Mouse (Mus musculus) left cerebral cortex, postnatal 14 days (tissue): ENCODE results near the gene Vmn1r143. TPM values are rescaled to one million over a fixed set of nuclear protein-coding genes. Genes with fewer than 3 reads are reported as not detected.
"Not testable (repeated sequence)": the region's sequence is repeated elsewhere in the genome, so short reads cannot be mapped to it uniquely, and the experiment has no call there.

Experiments used
- DNase-seq, 2 experiments: peaks; one replicate each; pipeline ENCODE4 v3.0.0; 2021 to 2022; ENCODE audit warnings: low spot score in 2 of 2, mixed read lengths in 1 of 2
- intact Hi-C: fragments of 180-260 bp; cut with DNase I; formaldehyde crosslinking; loops from one replicate; pipeline ENCODE4 v1.15.1; 2025
- long read RNA-seq, 2 experiments: library from polyadenylated mRNA; stranded (forward); transcript quantifications; one replicate each; pipeline ENCODE4 v2.0.0; 2021
- total RNA-seq, 2 experiments: library from RNA; stranded (reverse); gene quantifications; 2 replicates each; pipeline ENCODE4 v1.2.3; 2021

Gene Vmn1r143
- not detected for total RNA-seq
- long read RNA-seq, experiment 1, result 0 reads
- long read RNA-seq, experiment 2, result 0 reads

DNA sequence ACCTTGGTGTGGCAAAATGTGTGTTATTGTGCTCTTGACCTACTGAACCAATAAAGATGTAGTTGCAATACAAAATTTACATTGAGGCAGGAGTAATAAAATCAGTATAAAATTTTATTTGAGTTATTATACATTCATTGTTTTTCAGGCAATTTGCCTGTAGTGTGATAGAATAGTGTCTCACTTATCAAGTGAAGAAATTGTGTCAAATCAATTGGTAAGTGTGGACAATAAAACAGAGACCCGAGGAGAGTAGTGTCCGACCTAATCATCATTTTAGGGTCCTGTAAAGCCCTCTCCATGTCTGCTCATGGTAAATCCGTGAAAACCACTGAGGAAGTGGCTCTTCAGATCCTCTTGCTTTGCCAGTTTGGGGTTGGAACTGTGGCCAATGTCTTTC is at the start of gene Vmn1r143:
Gene Vmn1r143 (plus strand): TSS at position 301 of the 400 bp plus-strand sequence.
- intact Hi-C loops, DNase-seq: not testable (repeated sequence)

DNA sequence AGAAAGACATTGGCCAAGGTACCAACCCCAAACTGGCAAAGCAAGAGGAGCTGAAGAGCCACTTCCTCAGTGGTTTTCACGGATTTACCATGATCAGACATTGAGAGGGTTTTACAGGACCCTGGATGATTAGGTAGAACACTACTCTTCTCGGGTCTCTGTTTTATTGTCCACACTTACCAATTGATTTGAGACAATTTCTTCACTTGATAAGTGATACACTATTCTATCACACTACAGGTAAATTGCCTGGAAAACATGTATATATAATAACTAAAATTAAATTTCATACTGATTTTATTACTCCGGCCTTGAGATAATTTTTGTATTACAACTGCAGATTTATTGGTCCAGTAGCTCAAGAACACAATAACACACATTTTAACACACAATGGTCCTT is 25.2 kb upstream of the Vmn1r143 start, which contains the start of gene Vmn1r142:
Gene Vmn1r142 (minus strand): TSS at position 101 of the 400 bp plus-strand sequence.
- intact Hi-C loops, DNase-seq: not testable (repeated sequence)

DNA sequence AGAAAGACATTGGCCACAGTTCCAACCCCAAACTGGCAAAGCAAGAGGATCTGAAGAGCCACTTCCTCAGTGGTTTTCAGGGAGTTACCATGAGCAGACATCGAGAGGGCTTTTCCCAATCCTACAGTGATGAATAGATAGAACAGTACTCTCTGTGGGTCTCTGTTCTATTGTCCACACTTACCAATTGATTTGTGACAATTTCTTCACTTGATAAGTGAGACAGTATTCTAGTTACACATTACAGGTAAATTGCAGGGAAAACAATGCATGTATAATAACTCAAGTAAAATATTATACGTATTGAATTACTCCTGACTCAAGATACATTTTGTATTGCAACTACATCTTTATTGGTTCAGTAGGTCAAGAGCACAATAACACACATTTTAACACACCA is 12.0 kb downstream of the Vmn1r143 start, which contains the start of gene Gm8653:
Gene Gm8653 (minus strand): TSS at position 101 of the 400 bp plus-strand sequence.
- intact Hi-C loops, DNase-seq: not testable (repeated sequence)

DNA sequence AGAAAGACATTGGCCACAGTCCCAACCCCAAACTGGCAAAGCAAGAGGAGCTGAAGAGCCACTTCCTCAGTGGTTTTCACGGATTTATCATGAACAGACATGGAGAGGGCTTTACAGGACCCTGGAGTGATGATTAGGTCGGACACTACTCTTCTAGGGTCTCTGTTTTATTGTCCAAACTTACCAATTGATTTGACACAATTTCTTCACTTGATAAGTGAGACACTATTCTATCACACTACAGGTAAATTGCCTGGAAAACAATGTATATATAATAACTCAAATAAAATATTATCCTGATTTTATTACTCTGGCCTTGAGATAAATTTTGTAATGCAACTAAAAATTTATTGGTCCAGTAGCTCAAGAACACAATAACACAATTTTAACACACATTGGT is 40.2 kb downstream of the Vmn1r143 start, which contains the start of gene Gm8453:
Gene Gm8453 (minus strand): TSS at position 101 of the 400 bp plus-strand sequence.
- intact Hi-C loops, DNase-seq: not testable (repeated sequence)

Other genes with a start within 250 kb of the Vmn1r143 start
- not detected for gene Vmn1r137, start 194.8 kb upstream of the Vmn1r143 start, total RNA-seq
- not detected for gene Vmn1r138, start 160.5 kb upstream of the Vmn1r143 start, total RNA-seq
- not detected for gene Gm6176, start 133.1 kb upstream of the Vmn1r143 start, total RNA-seq
- gene Vmn1r139, start 120.3 kb upstream of the Vmn1r143 start, total RNA-seq, result not detected
- gene Gm16451, start 71.1 kb upstream of the Vmn1r143 start, total RNA-seq, result not detected
- not detected for gene Gm10666, start 54.6 kb upstream of the Vmn1r143 start, total RNA-seq
- not detected for gene Vmn1r142, start 25.3 kb upstream of the Vmn1r143 start, total RNA-seq
- gene Gm8653, start 11.9 kb downstream of the Vmn1r143 start, total RNA-seq, result not detected
- gene Gm8453, start 40.1 kb downstream of the Vmn1r143 start, total RNA-seq, result not detected
- not detected for gene Gm4187, start 140.3 kb downstream of the Vmn1r143 start, total RNA-seq
- not detected for gene Gm8660, start 181.7 kb downstream of the Vmn1r143 start, total RNA-seq
- gene Vmn1r148, start 224.2 kb downstream of the Vmn1r143 start, total RNA-seq, result not detected
- not detected for gene Vmn1r149, start 248.9 kb downstream of the Vmn1r143 start, total RNA-seq